Mouse (Mus musculus): ENCODE measurements at regions not wholly inside any gene's neighbourhood (a gene's known extent, or its start where the extent isn't known, plus 50 kb on each side); places are given as distances from the start of the nearest gene placed in this dataset.

DNA sequence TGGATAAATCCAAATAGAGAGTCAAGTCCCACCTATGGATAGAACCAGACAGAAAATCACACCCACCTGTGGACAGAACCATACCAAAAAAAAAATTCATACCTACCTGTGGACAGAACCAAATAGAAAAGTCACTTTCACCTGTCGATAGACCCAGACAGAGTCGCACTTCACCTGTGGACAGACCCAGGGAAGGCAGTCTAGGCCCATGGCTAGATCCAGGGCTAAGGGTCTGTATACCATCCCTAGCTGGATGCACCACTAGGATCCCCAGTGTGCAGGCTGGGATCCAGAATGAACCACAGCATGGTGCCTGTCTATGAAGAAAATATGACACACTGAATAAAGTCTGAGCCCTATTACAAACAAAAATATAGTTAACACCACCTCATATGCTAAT is 246.9 kb upstream of the Zdhhc25 start:
- TF ChIP-seq ZNF384 (IDR thresholded peaks at IDR 0.05; ENCODE audit: low read depth, low read length), result no peak
- TF ChIP-seq CHD2 (IDR thresholded peaks at IDR 0.05; ENCODE audit: low read depth, low read length), result no peak
- no peak for TF ChIP-seq MAFK (IDR thresholded peaks at IDR 0.05; ENCODE audit: insufficient read depth, low read depth, low read length)

Data from ES-E14 (cell line).